Mouse (Mus musculus): Measurements from ENCODE around the gene Pgp.
A peak's percentile ranks its signal among the peaks of the same experiment; 100 is the strongest.

The Pgp gene

GRCm38 (mm10) chr17:24461580-24461979, 8.6 kb upstream of the Pgp start:
- DNase-seq: no peak

GRCm38 (mm10) chr17:24462932-24463331, 7.3 kb upstream of the Pgp start:
- DNase-seq: no peak

- DNase-seq: no peak
These were observed 6.6 kb upstream of the Pgp start for GRCm38 (mm10) chr17:24463374-24464133.

GRCm38 (mm10) chr17:24468636-24469246, 1.5 kb upstream of the Pgp start:
- no peak for DNase-seq

- DNase-seq: no peak
These were observed 769 bp upstream of the Pgp start for GRCm38 (mm10) chr17:24469336-24469909.

GRCm38 (mm10) chr17:24470701-24471527, 722 bp downstream of the Pgp start:
- DNase-seq: peak; percentile 34

- no peak for DNase-seq
These were observed 2.3 kb downstream of the Pgp start for GRCm38 (mm10) chr17:24472512-24472911.

- DNase-seq: no peak
These were observed 3.6 kb downstream of the Pgp start, which contains the start of gene Bricd5 for GRCm38 (mm10) chr17:24473612-24474275. Gene Bricd5, plus strand, starts transcription at chr17:24473884.

- no peak for DNase-seq
These were observed 4.4 kb downstream of the Pgp start for GRCm38 (mm10) chr17:24474557-24474956.

- DNase-seq: no peak
These were observed 5.4 kb downstream of the Pgp start for GRCm38 (mm10) chr17:24475586-24475985.

GRCm38 (mm10) chr17:24476022-24476776, 6.0 kb downstream of the Pgp start:
- no peak for DNase-seq

GRCm38 (mm10) chr17:24477053-24477984, 7.1 kb downstream of the Pgp start:
- no peak for DNase-seq

- DNase-seq: no peak
These were observed 7.9 kb downstream of the Pgp start for GRCm38 (mm10) chr17:24477985-24478600.

- DNase-seq: peak; percentile 97
These were observed 8.6 kb downstream of the Pgp start, which contains the start of gene Mlst8 for GRCm38 (mm10) chr17:24478663-24479380. Gene Mlst8, minus strand, starts transcription at chr17:24479078.

GRCm38 (mm10) chr17:24479431-24479830, 9.2 kb downstream of the Pgp start:
- no peak for DNase-seq

- DNase-seq: no peak
These were observed 10.1 kb downstream of the Pgp start for GRCm38 (mm10) chr17:24480201-24480826.

- DNase-seq: no peak
These were observed 11.0 kb downstream of the Pgp start for GRCm38 (mm10) chr17:24481027-24481815.

GRCm38 (mm10) chr17:24483495-24483894, 13.3 kb downstream of the Pgp start:
- no peak for DNase-seq

Data from right cerebral cortex, postnatal 4 days (tissue).